In the genomic region with DNA sequence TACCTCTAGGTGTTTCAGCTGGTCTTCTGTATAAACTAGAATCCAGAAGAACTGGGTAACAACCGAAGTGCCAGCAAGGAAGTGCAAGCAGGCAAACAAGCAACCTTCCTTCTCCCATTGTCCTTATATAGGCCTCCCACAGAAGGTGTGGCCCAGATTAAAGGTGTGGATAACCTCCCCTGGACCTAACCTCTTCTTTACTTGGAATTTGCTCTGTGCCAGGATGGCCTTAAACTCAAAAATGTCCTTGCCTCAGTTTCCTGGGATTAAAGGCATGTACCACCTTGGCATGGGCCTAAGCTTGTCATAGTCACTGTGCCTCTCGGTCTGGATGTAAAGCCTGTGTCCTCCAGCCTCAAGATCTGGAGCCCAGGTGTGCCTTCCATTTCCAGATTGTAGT, we compare ENCODE assay signal across 8 mouse cellular contexts. TPM values are rescaled to one million over a fixed set of nuclear protein-coding genes. Genes with fewer than 3 reads are reported as not detected.
DNase-seq lines count a peak whose midpoint lies in the region; ATAC-seq and TF ChIP-seq lines count a peak whose summit lies in the region.
"Not testable (repeated sequence)": the region's sequence is repeated elsewhere in the genome, so short reads cannot be mapped to it uniquely, and the experiment has no call there.
"Had no signal": no experiment of that assay in that cellular context is flagged by ENCODE, and none has a peak within 500 bp of the region (broad histone marks: within the 10 kb centered on the region; RNA-seq: fewer than 3 reads in every experiment).

A gene (minus strand): TSS at position 101 of the 400 bp plus-strand sequence.

- H3K9me3 ChIP-seq in intestine, postnatal 0 days (ENCODE audit: control insufficient read depth): not testable (repeated sequence)

- not testable (repeated sequence) for H3K4me1 ChIP-seq in intestine, postnatal 0 days (replicated peaks; ENCODE audit: control insufficient read depth, insufficient read depth, low read length); small intestine, adult 2 months (ENCODE audit: control insufficient read depth, insufficient read depth, insufficient read length, low read length)

- TF ChIP-seq CTCF in intestine, postnatal 0 days (IDR thresholded peaks at IDR 0.05; ENCODE audit: low read depth); small intestine, adult 2 months (IDR thresholded peaks at IDR 0.05; ENCODE audit: extremely low read depth, insufficient read length, insufficient replicate concordance, low read depth, low read length): not testable (repeated sequence)

- H3K4me3 ChIP-seq in intestine, postnatal 0 days (ENCODE audit: low read depth, low read length); small intestine, adult 2 months (ENCODE audit: low read depth, low read length): not testable (repeated sequence)

- not testable (repeated sequence) for H3K27ac ChIP-seq in intestine, postnatal 0 days (ENCODE audit: low read depth, low read length); small intestine, adult 2 months (ENCODE audit: insufficient read depth, low read depth, low read length)

- peak; percentile 66 for DNase-seq in heart, adult 11 months
- peak; percentile 29 for DNase-seq in large intestine, adult 2 months (ENCODE audit: low read depth, low spot score)

- not testable (repeated sequence) for TF ChIP-seq POLR2A in small intestine, adult 2 months (IDR thresholded peaks at IDR 0.05; ENCODE audit: low read depth, low read length)

- 65% methylated on average over 2 of the region's 2 CpGs for WGBS in intestine, postnatal 0 days
- 70% methylated on average over 2 of the region's 2 CpGs for WGBS in large intestine, adult 2 months
- 63% methylated on average over 2 of the region's 2 CpGs for WGBS in small intestine, adult 2 months

- H3K27me3 ChIP-seq in intestine, postnatal 0 days (replicated peaks; ENCODE audit: control insufficient read depth, insufficient read depth, low read length); small intestine, adult 2 months (ENCODE audit: control insufficient read depth, insufficient read depth, low read length): not testable (repeated sequence)

- not testable (repeated sequence) for ATAC-seq in intestine, postnatal 0 days

- H3K36me3 ChIP-seq in intestine, postnatal 0 days (ENCODE audit: control insufficient read depth, insufficient read depth); small intestine, adult 2 months (ENCODE audit: control insufficient read depth, insufficient read depth, low read length): not testable (repeated sequence)

- not testable (repeated sequence) for H3K4me2 ChIP-seq in intestine, postnatal 0 days (replicated peaks; ENCODE audit: low read depth)

- H3K9ac ChIP-seq in intestine, postnatal 0 days (ENCODE audit: low read depth, low read length): not testable (repeated sequence)

RNA-seq across cellular contexts. Expression of the gene that starts here (rescaled TPM):
- polyA plus RNA-seq in intestine, postnatal 0 days (2015; fragmentation: Nextera tagmentation; extraction: Ambion mirVana): 7.9 and 10.1 TPM in 2 replicates
- polyA plus RNA-seq in large intestine, adult 2 months (2012; rRNA removed): 101 and 146 TPM in 2 replicates
- polyA plus RNA-seq in small intestine, adult 2 months (2012; rRNA removed): 1.1 and 30.6 TPM in 2 replicates
- polyA plus RNA-seq: adrenal gland, adult 2 months; brain, embryonic 14.5 days; CD4-positive, CD25-positive, alpha-beta regulatory T cell, adult 4 months; G1E had no signal
